Mouse (Mus musculus) embryonic facial prominence, embryonic 15.5 days (tissue): ENCODE data around the gene R3hdm2. TPM values are rescaled to one million over a fixed set of nuclear protein-coding genes. Genes with fewer than 3 reads are reported as not detected.

ENCODE experiments used
- ATAC-seq: fragments of 200-750 bp; cut with Nextera tagmentation; 2 replicates; pipeline ENCODE4 v1.8.0; 2017; ENCODE audit warnings: low read depth, moderate TSS enrichment; ENCODE audit not compliant: insufficient number of reproducible peaks, low FRiP score, low TSS enrichment
- H3K27ac ChIP-seq: fragments of 300-500 bp; sonication (generic); replicated peaks from 2 replicates; pipeline ENCODE4 v1.5.1; 2015; ENCODE audit warnings: mild to moderate bottlenecking, inconsistent platforms
- H3K27me3 ChIP-seq: fragments of 300-500 bp; sonication (generic); 2 replicates; pipeline ENCODE4 v1.6.1; 2015; ENCODE audit warnings: inconsistent platforms
- H3K36me3 ChIP-seq: fragments of 300-500 bp; sonication (generic); 2 replicates; pipeline ENCODE4 v1.6.1; 2015; ENCODE audit warnings: mild to moderate bottlenecking, inconsistent platforms
- H3K4me1 ChIP-seq: fragments of 300-500 bp; sonication (generic); 2 replicates; pipeline ENCODE4 v1.6.1; 2015; ENCODE audit warnings: inconsistent platforms
- H3K4me2 ChIP-seq: fragments of 300-500 bp; sonication (generic); replicated peaks from 2 replicates; pipeline ENCODE4 v1.6.1; 2015; ENCODE audit warnings: mild to moderate bottlenecking, inconsistent platforms
- H3K4me3 ChIP-seq: fragments of 300-500 bp; sonication (generic); replicated peaks from 2 replicates; pipeline ENCODE4 v1.5.1; 2015; ENCODE audit warnings: mild to moderate bottlenecking, inconsistent platforms
- H3K9ac ChIP-seq: fragments of 300-500 bp; sonication (generic); 2 replicates; pipeline ENCODE4 v1.6.1; 2015; ENCODE audit warnings: inconsistent platforms
- H3K9me3 ChIP-seq: fragments of 300-500 bp; sonication (generic); replicated peaks from 2 replicates; pipeline ENCODE4 v1.6.1; 2016; ENCODE audit warnings: inconsistent platforms
- WGBS: fragments of 180-500 bp; shearing (Covaris S2); methylation state at CpG from one replicate; pipeline ENCODE4 v1.1.7; 2015; 5-methylcytosine and 5-hydroxymethylcytosine counted together
- polyA plus RNA-seq: library from polyadenylated mRNA; unstranded; fragments of >200 nt; fragmentation: Nextera tagmentation; extraction: Ambion mirVana; gene quantifications from 2 replicates; pipeline ENCODE4 v1.2.1, GENCODE M21; 2015

R3hdm2 gene
- polyA plus RNA-seq, 1 experiment from 2014 or later = 40.1 TPM

- H3K27ac ChIP-seq = no peak within 1 kb of the TSS
- no peak within 1 kb of the TSS for H3K4me2 ChIP-seq
- peaks cover 53% of the 10 kb centered on the region for H3K36me3 ChIP-seq
- peak; percentile 75 for ATAC-seq
- H3K4me3 ChIP-seq = no peak within 1 kb of the TSS
- 59% methylated on average over 13 of the region's 13 CpGs for WGBS
- no peak within 1 kb of the TSS for H3K9ac ChIP-seq
- peaks cover 4% of the 10 kb centered on the region; the same call in 1 of the 2 replicates for H3K27me3 ChIP-seq
- no peaks in the 10 kb centered on the region for H3K9me3 ChIP-seq
- no peaks in the 10 kb centered on the region for H3K4me1 ChIP-seq
These were observed 121.1 kb downstream of the R3hdm2 start, which contains the start of gene Stac3 for GRCm38 (mm10) chr10:127500894-127501893. Gene Stac3, plus strand, starts transcription at chr10:127501686.

GRCm38 (mm10) chr10:127508239-127508638 lies 128.1 kb downstream of the R3hdm2 start:
- Histone ChIP-seq H3K9ac (no peak overlapping the region), H3K27me3 (peaks cover 57% of the 10 kb centered on the region), H3K4me3 (peak overlapping the region; percentile 42; the same call in 1 of the 2 replicates), H3K27ac (no peak overlapping the region), H3K36me3 (peaks cover 9% of the 10 kb centered on the region), H3K4me2 (peak overlapping the region; percentile 87), H3K4me1 (peaks cover 55% of the 10 kb centered on the region), H3K9me3 (no peaks in the 10 kb centered on the region)
- 6% methylated on average over 15 of the region's 15 CpGs for whole genome bisulfite sequencing
- no peak for ATAC-seq

GRCm38 (mm10) chr10:127509051-127509836 lies 129.1 kb downstream of the R3hdm2 start:
- H3K36me3 ChIP-seq = peaks cover 6% of the 10 kb centered on the region
- peak overlapping the region; percentile 87 for H3K4me2 ChIP-seq
- ATAC-seq = peak; percentile 59
- H3K27ac ChIP-seq = no peak overlapping the region
- H3K4me3 ChIP-seq = peak overlapping the region; percentile 42
- no peak overlapping the region for H3K9ac ChIP-seq
- H3K9me3 ChIP-seq = no peaks in the 10 kb centered on the region
- H3K4me1 ChIP-seq = peaks cover 65% of the 10 kb centered on the region
- WGBS = under 1% methylated on average over 35 of the region's 35 CpGs
- peaks cover 67% of the 10 kb centered on the region for H3K27me3 ChIP-seq

- peak overlapping the region; percentile 87 for H3K4me2 ChIP-seq
- peak overlapping the region; percentile 42; the same call in 1 of the 2 replicates for H3K4me3 ChIP-seq
- H3K9me3 ChIP-seq = no peaks in the 10 kb centered on the region
- ATAC-seq = no peak
- peaks cover 73% of the 10 kb centered on the region for H3K4me1 ChIP-seq
- no peak overlapping the region for H3K9ac ChIP-seq
- 11% methylated on average over 17 of the region's 17 CpGs for WGBS
- H3K36me3 ChIP-seq = peaks cover 6% of the 10 kb centered on the region
- no peak overlapping the region for H3K27ac ChIP-seq
- H3K27me3 ChIP-seq = peaks cover 75% of the 10 kb centered on the region
These were observed 129.9 kb downstream of the R3hdm2 start for GRCm38 (mm10) chr10:127509837-127510701.

- Histone ChIP-seq H3K4me3 (peak overlapping the region; percentile 51), H3K36me3 (no peaks in the 10 kb centered on the region; the same call in 1 of the 2 replicates), H3K27me3 (peaks cover 81% of the 10 kb centered on the region), H3K9me3 (no peaks in the 10 kb centered on the region), H3K9ac (no peak overlapping the region), H3K27ac (no peak overlapping the region), H3K4me1 (peaks cover 83% of the 10 kb centered on the region), H3K4me2 (peak overlapping the region; percentile 96)
- no peak for ATAC-seq
- 10% methylated on average over 11 of the region's 11 CpGs for WGBS
These were observed 130.9 kb downstream of the R3hdm2 start for GRCm38 (mm10) chr10:127510895-127511617.

- Histone ChIP-seq H3K4me3 (peak overlapping the region; percentile 51), H3K27me3 (peaks cover 83% of the 10 kb centered on the region), H3K27ac (no peak overlapping the region), H3K9ac (peak overlapping the region; percentile 55), H3K4me2 (peak overlapping the region; percentile 96), H3K9me3 (no peaks in the 10 kb centered on the region), H3K36me3 (no peaks in the 10 kb centered on the region), H3K4me1 (peaks cover 90% of the 10 kb centered on the region)
- WGBS = under 1% methylated on average over 44 of the region's 46 CpGs
- no peak for ATAC-seq
These were observed 131.6 kb downstream of the R3hdm2 start for GRCm38 (mm10) chr10:127511634-127512306.

- H3K9ac ChIP-seq = peak overlapping the region; percentile 55
These were observed 132.2 kb downstream of the R3hdm2 start for GRCm38 (mm10) chr10:127512307-127512666.

GRCm38 (mm10) chr10:127512813-127513212 lies 132.7 kb downstream of the R3hdm2 start:
- H3K36me3 ChIP-seq = peaks cover 4% of the 10 kb centered on the region; the same call in 1 of the 2 replicates

More at GRCm38 (mm10) chr10:127512307-127512666, 132.2 kb downstream of the R3hdm2 start:
- Histone ChIP-seq H3K4me3 (peak overlapping the region; percentile 51), H3K27ac (no peak overlapping the region), H3K27me3 (peaks cover 81% of the 10 kb centered on the region), H3K9me3 (no peaks in the 10 kb centered on the region), H3K4me2 (peak overlapping the region; percentile 96), H3K4me1 (peaks cover 95% of the 10 kb centered on the region), H3K36me3 (no peaks in the 10 kb centered on the region)
- ATAC-seq = no peak
- 2% methylated on average over 7 of the region's 7 CpGs for WGBS

GRCm38 (mm10) chr10:127513501-127514091 lies 133.5 kb downstream of the R3hdm2 start:
- peaks cover 68% of the 10 kb centered on the region for H3K27me3 ChIP-seq
- H3K27ac ChIP-seq = peak overlapping the region; percentile 58

More at GRCm38 (mm10) chr10:127512813-127513212, 132.7 kb downstream of the R3hdm2 start:
- Histone ChIP-seq H3K27ac (peak overlapping the region; percentile 58), H3K4me1 (peaks cover 99% of the 10 kb centered on the region), H3K27me3 (peaks cover 75% of the 10 kb centered on the region), H3K9ac (no peak overlapping the region), H3K9me3 (no peaks in the 10 kb centered on the region), H3K4me3 (peak overlapping the region; percentile 51), H3K4me2 (peak overlapping the region; percentile 96)
- ATAC-seq = peak; percentile 55
- under 1% methylated on average over 27 of the region's 27 CpGs for WGBS

More at GRCm38 (mm10) chr10:127513501-127514091, 133.5 kb downstream of the R3hdm2 start:
- Histone ChIP-seq H3K36me3 (peaks cover 12% of the 10 kb centered on the region), H3K4me2 (peak overlapping the region; percentile 96), H3K4me1 (peaks cover 95% of the 10 kb centered on the region), H3K9me3 (no peaks in the 10 kb centered on the region), H3K4me3 (peak overlapping the region; percentile 51), H3K9ac (no peak overlapping the region)
- no peak for ATAC-seq
- WGBS = under 1% methylated on average over 16 of the region's 16 CpGs
